Mouse (Mus musculus) forebrain, embryonic 13.5 days (tissue): Measurements from ENCODE around the gene Dgki. TPM values are rescaled to one million over a fixed set of nuclear protein-coding genes. Genes with fewer than 3 reads are reported as not detected.
A peak's percentile ranks its signal among the peaks of the same experiment; 100 is the strongest.

ENCODE experiments used
- ATAC-seq: fragments of 200-750 bp; cut with Nextera tagmentation; 2 replicates; pipeline ENCODE4 v1.8.0; 2017
- H3K27ac ChIP-seq: fragments of 300-500 bp; sonication (generic); 2 replicates; pipeline ENCODE4 v1.5.1; 2015; ENCODE audit warnings: inconsistent platforms, mild to moderate bottlenecking, moderate library complexity
- H3K27me3 ChIP-seq: fragments of 300-500 bp; sonication (generic); 2 replicates; pipeline ENCODE4 v1.6.1; 2015; ENCODE audit warnings: mild to moderate bottlenecking, inconsistent platforms
- H3K36me3 ChIP-seq: fragments of 300-500 bp; sonication (generic); 2 replicates; pipeline ENCODE4 v1.6.1; 2015; ENCODE audit warnings: mild to moderate bottlenecking, inconsistent platforms; ENCODE audit not compliant: poor library complexity, severe bottlenecking
- H3K4me1 ChIP-seq: fragments of 300-500 bp; sonication (generic); 2 replicates; pipeline ENCODE4 v1.6.1; 2015; ENCODE audit warnings: inconsistent platforms
- H3K4me2 ChIP-seq: fragments of 300-500 bp; sonication (generic); 2 replicates; pipeline ENCODE4 v1.6.1; 2015; ENCODE audit warnings: inconsistent platforms, mild to moderate bottlenecking, moderate library complexity
- H3K4me3 ChIP-seq: fragments of 300-500 bp; sonication (generic); 2 replicates; pipeline ENCODE4 v1.5.1; 2015; ENCODE audit warnings: mild to moderate bottlenecking, inconsistent platforms
- H3K9ac ChIP-seq: fragments of 300-500 bp; sonication (generic); 2 replicates; pipeline ENCODE4 v1.6.1; 2015; ENCODE audit warnings: mild to moderate bottlenecking, inconsistent platforms
- H3K9me3 ChIP-seq: fragments of 300-500 bp; sonication (generic); replicated peaks from 2 replicates; pipeline ENCODE4 v1.6.1; 2016; ENCODE audit warnings: inconsistent platforms
- WGBS: fragments of 180-500 bp; shearing (Covaris S2); methylation state at CpG from one replicate; pipeline ENCODE4 v1.1.7; 2015; 5-methylcytosine and 5-hydroxymethylcytosine counted together
- polyA plus RNA-seq: library from polyadenylated mRNA; unstranded; fragments of >200 nt; fragmentation: Nextera tagmentation; extraction: Ambion mirVana; gene quantifications from 2 replicates; pipeline ENCODE4 v1.2.1, GENCODE M21; 2015

Dgki gene
- polyA plus RNA-seq, 1 experiment from 2014 or later = 4.3 TPM

DNA sequence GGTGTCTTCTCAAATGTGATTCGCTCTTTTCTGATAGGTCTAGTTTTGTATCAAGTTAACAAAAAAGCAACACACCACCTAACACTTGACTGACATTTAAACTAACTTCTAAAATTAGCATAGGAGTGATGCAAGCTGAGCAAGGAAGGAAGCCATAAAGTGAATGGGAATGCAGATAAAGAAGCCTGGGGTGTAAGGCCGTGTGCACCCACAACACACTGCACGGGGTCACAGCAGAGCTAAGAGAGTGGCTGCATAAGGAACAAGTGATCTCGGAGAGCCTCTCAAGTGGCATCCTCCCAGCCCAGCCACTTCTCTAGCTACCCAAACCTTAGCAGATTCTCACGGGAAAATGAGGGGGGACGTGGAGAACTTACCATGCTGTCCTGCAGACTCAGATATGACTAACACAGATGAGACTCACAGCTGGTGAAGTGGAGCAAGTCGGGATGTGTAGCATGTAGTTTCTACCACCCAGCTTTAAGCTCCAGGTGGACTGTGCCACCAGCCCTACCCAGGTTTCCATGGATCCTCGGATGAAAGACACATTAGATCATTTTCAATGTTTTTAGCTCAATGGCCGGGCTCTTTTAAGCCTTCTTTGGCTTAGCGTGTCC, 38.6 kb downstream of the Dgki start:
- Histone ChIP-seq H3K36me3 (no peaks in the 10 kb centered on the region; the same call in 1 of the 2 replicates), H3K4me3 (no peak overlapping the region), H3K4me1 (no peaks in the 10 kb centered on the region), H3K9me3 (no peaks in the 10 kb centered on the region; the same call in 1 of the 2 replicates), H3K27ac (no peak overlapping the region), H3K4me2 (no peak overlapping the region), H3K27me3 (no peaks in the 10 kb centered on the region), H3K9ac (no peak overlapping the region)
- WGBS = 89% methylated on average over 10 of the region's 10 CpGs
- ATAC-seq = no peak

GRCm38 (mm10) chr6:37258662-37259061, 41.3 kb downstream of the Dgki start:
- Histone ChIP-seq H3K27me3 (no peaks in the 10 kb centered on the region), H3K27ac (no peak overlapping the region), H3K4me1 (no peaks in the 10 kb centered on the region), H3K9ac (no peak overlapping the region), H3K4me2 (no peak overlapping the region), H3K9me3 (no peaks in the 10 kb centered on the region; the same call in 1 of the 2 replicates), H3K36me3 (no peaks in the 10 kb centered on the region), H3K4me3 (no peak overlapping the region)
- ATAC-seq = no peak
- 90% methylated on average over 7 of the region's 7 CpGs for WGBS

GRCm38 (mm10) chr6:37254144-37254543, 45.8 kb downstream of the Dgki start:
- ATAC-seq = no peak
- WGBS = 53% methylated on average over 8 of the region's 8 CpGs
- Histone ChIP-seq H3K9ac (no peak overlapping the region), H3K36me3 (no peaks in the 10 kb centered on the region), H3K4me1 (no peaks in the 10 kb centered on the region), H3K27ac (no peak overlapping the region), H3K4me3 (no peak overlapping the region), H3K27me3 (no peaks in the 10 kb centered on the region), H3K9me3 (no peaks in the 10 kb centered on the region), H3K4me2 (no peak overlapping the region)

DNA sequence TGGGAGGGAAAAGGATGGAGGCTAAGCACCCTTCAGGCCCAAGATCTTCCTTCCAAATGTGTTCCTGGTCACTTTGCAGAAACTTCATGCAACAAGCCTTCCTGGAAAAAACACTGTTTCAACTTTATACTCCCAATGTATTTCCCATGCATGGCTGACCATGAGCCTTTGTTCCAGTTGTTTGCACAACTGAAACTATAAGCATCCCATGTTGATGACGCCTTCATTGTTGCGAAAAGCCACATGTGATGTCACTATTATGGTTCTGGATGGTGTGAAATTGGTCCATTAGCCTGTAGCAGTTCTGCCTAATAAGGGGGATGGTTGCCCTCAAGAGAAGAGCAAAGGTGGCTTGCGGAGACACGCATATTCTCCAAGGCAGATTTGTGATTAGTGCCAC, 47.4 kb downstream of the Dgki start:
- Histone ChIP-seq H3K9me3 (no peaks in the 10 kb centered on the region), H3K4me3 (no peak overlapping the region), H3K9ac (no peak overlapping the region), H3K4me2 (no peak overlapping the region), H3K4me1 (no peaks in the 10 kb centered on the region), H3K27ac (no peak overlapping the region), H3K27me3 (no peaks in the 10 kb centered on the region), H3K36me3 (no peaks in the 10 kb centered on the region)
- ATAC-seq = no peak
- WGBS = 92% methylated on average over 4 of the region's 4 CpGs

GRCm38 (mm10) chr6:37250671-37251070, 49.3 kb downstream of the Dgki start:
- no peak for ATAC-seq
- Histone ChIP-seq H3K36me3 (no peaks in the 10 kb centered on the region), H3K4me1 (peaks cover 6% of the 10 kb centered on the region; the same call in 1 of the 2 replicates), H3K27ac (no peak overlapping the region), H3K27me3 (no peaks in the 10 kb centered on the region), H3K9me3 (no peaks in the 10 kb centered on the region), H3K9ac (no peak overlapping the region), H3K4me2 (no peak overlapping the region), H3K4me3 (no peak overlapping the region)
- 96% methylated on average over 2 of the region's 2 CpGs for WGBS

DNA sequence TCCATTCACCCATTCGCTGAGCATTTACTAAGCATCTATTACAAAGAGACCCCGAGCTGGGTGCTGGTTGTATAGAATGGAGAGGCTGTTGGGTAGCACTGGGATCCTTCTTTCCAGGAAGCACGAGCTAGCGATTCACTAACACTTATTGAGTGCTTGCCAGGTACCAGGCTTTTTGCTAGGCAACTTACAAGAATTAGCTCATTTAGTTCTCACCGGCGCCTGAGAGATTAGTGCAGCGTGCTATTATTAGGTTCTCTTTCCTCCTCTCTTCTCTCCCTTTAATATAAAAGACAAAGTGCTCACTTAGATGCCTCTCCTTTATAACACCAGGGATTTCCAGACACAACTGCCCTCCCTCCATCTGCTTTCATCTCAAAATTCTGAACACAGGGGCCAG, 54.2 kb downstream of the Dgki start:
- 39% methylated on average over 7 of the region's 7 CpGs for WGBS
- no peak overlapping the region for H3K4me2 ChIP-seq
- H3K4me1 ChIP-seq = peaks cover 19% of the 10 kb centered on the region
- no peaks in the 10 kb centered on the region for H3K9me3 ChIP-seq
- 0 out of 2 replicates have a peak overlapping the region, but pooled peaks have one; percentile 6 for H3K27ac ChIP-seq
- no peak overlapping the region for H3K9ac ChIP-seq
- H3K36me3 ChIP-seq = no peaks in the 10 kb centered on the region
- ATAC-seq = 0 out of 2 replicates have a peak, but pooled peaks have one; percentile 42
- H3K27me3 ChIP-seq = no peaks in the 10 kb centered on the region
- H3K4me3 ChIP-seq = no peak overlapping the region

DNA sequence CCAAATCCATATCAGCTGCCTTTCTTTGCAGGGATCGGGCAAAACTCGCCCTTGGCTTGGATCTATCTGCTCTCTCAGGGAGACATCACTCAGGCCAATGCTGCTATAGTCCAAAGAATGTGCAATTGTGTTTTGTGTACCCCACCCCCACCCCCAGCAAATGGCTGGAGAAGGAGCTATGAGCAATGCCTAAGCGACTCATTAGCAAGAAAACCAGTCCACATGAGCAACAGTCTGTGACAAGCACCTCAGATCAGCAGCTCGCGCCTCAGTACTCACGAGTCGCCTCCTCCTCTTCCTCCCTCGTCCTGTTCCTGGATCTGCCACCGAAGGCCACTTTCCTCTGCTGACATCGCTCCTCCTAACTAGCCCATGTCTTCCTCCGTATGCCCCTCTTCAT, 55.9 kb downstream of the Dgki start:
- WGBS = 89% methylated on average over 11 of the region's 11 CpGs
- Histone ChIP-seq H3K27me3 (no peaks in the 10 kb centered on the region), H3K9ac (no peak overlapping the region), H3K27ac (no peak overlapping the region), H3K4me1 (peaks cover 19% of the 10 kb centered on the region), H3K4me2 (no peak overlapping the region), H3K4me3 (no peak overlapping the region), H3K9me3 (no peaks in the 10 kb centered on the region), H3K36me3 (no peaks in the 10 kb centered on the region)
- no peak for ATAC-seq

- Histone ChIP-seq H3K4me3 (no peak overlapping the region), H3K4me2 (no peak overlapping the region), H3K4me1 (peaks cover 19% of the 10 kb centered on the region), H3K9me3 (no peaks in the 10 kb centered on the region), H3K27ac (peak overlapping the region; percentile 0; the same call in 1 of the 2 replicates), H3K36me3 (no peaks in the 10 kb centered on the region), H3K27me3 (no peaks in the 10 kb centered on the region), H3K9ac (no peak overlapping the region)
- 53% methylated on average over 5 of the region's 5 CpGs for WGBS
- ATAC-seq = no peak
Observed at GRCm38 (mm10) chr6:37242769-37243121, 57.2 kb downstream of the Dgki start.

DNA sequence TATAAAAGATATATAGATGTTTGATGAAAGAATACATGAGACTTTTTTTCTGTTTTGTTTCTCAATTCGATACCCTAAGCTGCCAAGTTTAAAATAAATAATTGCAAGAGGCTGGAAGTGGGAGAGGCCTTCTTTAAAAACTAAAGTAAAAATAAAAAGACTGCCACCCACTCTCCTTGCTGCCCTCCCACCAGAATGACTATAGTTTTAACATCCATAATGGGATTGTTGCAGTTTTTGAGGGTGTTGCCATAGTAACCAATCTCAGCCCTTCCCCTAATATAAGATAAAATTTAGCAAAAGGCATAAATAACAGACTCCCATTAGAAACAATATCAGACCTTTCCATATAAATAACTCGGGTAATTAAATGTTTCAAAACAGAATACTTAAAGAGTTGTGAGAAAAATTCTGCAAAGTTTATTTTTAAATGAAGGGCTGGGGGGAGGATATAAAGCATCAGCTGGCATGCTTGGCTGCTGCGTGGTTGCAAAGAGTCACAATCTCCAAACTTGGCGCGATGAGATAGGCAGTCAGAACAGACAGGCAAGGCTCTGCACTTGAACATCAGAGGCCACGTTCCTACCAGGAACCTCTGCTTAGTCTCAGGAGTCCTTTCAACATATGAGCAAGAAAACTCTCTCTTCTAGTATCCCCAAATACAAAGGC, 57.8 kb downstream of the Dgki start:
- WGBS = 64% methylated on average over 6 of the region's 6 CpGs
- H3K27ac ChIP-seq = peak overlapping the region; percentile 0; the same call in 1 of the 2 replicates

DNA sequence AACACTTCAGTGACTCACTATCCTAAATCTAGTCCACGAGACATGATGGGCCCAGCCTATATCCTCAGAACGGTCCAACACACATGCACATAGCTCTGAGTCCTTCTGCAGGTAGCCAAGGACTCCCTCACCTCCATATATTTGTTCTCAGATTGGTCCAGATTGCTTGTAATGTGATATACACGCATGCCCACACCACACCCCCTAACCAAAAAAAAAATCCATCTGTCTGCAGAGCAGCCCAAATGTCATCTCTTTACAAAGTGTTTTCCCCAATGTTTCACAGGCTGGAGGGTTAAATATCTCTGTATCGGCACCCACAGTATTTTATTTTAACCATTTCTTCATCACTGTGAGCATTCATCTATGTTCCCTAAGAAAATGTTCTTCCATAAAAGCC, 58.5 kb downstream of the Dgki start:
- Histone ChIP-seq H3K4me1 (peaks cover 19% of the 10 kb centered on the region), H3K27me3 (no peaks in the 10 kb centered on the region), H3K36me3 (no peaks in the 10 kb centered on the region), H3K27ac (no peak overlapping the region), H3K4me3 (no peak overlapping the region), H3K9me3 (no peaks in the 10 kb centered on the region), H3K4me2 (no peak overlapping the region), H3K9ac (no peak overlapping the region)
- ATAC-seq = no peak
- 83% methylated on average over 4 of the region's 4 CpGs for WGBS

More for the DNA sequence above, 57.8 kb downstream of the Dgki start:
- H3K9me3 ChIP-seq = no peaks in the 10 kb centered on the region
- no peak overlapping the region for H3K4me2 ChIP-seq
- H3K4me1 ChIP-seq = peaks cover 19% of the 10 kb centered on the region
- no peak overlapping the region for H3K9ac ChIP-seq
- H3K4me3 ChIP-seq = no peak overlapping the region
- H3K36me3 ChIP-seq = no peaks in the 10 kb centered on the region
- ATAC-seq = 0 out of 2 replicates have a peak, but pooled peaks have one; percentile 34
- no peaks in the 10 kb centered on the region for H3K27me3 ChIP-seq

DNA sequence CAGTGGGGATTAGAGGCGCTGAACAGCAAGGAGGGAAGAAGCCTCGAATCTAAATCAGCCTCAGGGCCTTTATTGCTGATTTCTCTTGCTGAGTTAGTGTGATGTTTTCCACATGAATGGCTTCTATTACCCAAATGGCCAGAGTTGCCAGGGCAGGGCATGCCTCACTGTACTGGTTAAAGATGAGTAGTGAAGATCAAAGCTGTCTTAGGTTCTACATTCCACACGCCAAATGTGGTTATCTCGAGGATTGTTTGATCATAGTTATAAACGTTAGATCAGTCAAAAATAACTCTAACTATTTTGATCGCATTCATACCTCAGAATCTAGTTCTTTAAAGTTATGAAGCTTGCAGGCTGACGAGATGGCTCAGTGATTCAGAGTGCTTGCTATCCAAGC, 59.8 kb downstream of the Dgki start:
- Histone ChIP-seq H3K4me3 (no peak overlapping the region), H3K27me3 (no peaks in the 10 kb centered on the region), H3K4me2 (no peak overlapping the region), H3K9ac (no peak overlapping the region), H3K36me3 (no peaks in the 10 kb centered on the region), H3K27ac (no peak overlapping the region), H3K9me3 (no peaks in the 10 kb centered on the region), H3K4me1 (peaks cover 12% of the 10 kb centered on the region)
- no peak for ATAC-seq
- 82% methylated on average over 7 of the region's 7 CpGs for WGBS

- no peak overlapping the region for H3K9ac ChIP-seq
- no peak for ATAC-seq
- H3K4me1 ChIP-seq = no peaks in the 10 kb centered on the region
- no peaks in the 10 kb centered on the region for H3K9me3 ChIP-seq
- 81% methylated on average over 2 of the region's 2 CpGs for WGBS
- no peaks in the 10 kb centered on the region for H3K36me3 ChIP-seq
- H3K27ac ChIP-seq = no peak overlapping the region
- no peak overlapping the region for H3K4me2 ChIP-seq
- H3K27me3 ChIP-seq = no peaks in the 10 kb centered on the region
- no peak overlapping the region for H3K4me3 ChIP-seq
Observed at GRCm38 (mm10) chr6:37236893-37237292, 63.1 kb downstream of the Dgki start.
